Mouse (Mus musculus) kidney, postnatal 0 days (tissue): Measurements from ENCODE around the gene Wdr81. TPM values are rescaled to one million over a fixed set of nuclear protein-coding genes. Genes with fewer than 3 reads are reported as not detected.
"Not testable (repeated sequence)": the region's sequence is repeated elsewhere in the genome, so short reads cannot be mapped to it uniquely, and the experiment has no call there.

Experiments used
- ATAC-seq: fragments of 200-750 bp; cut with Nextera tagmentation; replicated peaks from 2 replicates; pipeline ENCODE4 v1.8.0; 2017; ENCODE audit warnings: low read depth, moderate number of reproducible peaks, moderate TSS enrichment, moderate library complexity; ENCODE audit not compliant: low FRiP score
- DNase-seq: peaks from one replicate; pipeline ENCODE4 v3.0.0-alpha.2; 2016; ENCODE audit warnings: low spot score
- H3K27ac ChIP-seq: fragments of 300-500 bp; sonication (generic); 2 replicates; pipeline ENCODE4 v1.5.1; 2014; ENCODE audit warnings: mild to moderate bottlenecking
- H3K27me3 ChIP-seq: fragments of 300-500 bp; sonication (generic); 2 replicates; pipeline ENCODE4 v1.6.1; 2014; ENCODE audit warnings: low read length, mixed read lengths; ENCODE audit not compliant: insufficient read depth
- H3K36me3 ChIP-seq: fragments of 300-500 bp; sonication (generic); 2 replicates; pipeline ENCODE4 v1.6.1; 2014; ENCODE audit warnings: low read length, mixed read lengths; ENCODE audit not compliant: insufficient read depth
- H3K4me1 ChIP-seq: fragments of 300-500 bp; sonication (generic); replicated peaks from 2 replicates; pipeline ENCODE4 v1.6.1; 2014; ENCODE audit warnings: antibody characterized with exemption, low read length, mixed read lengths; ENCODE audit not compliant: insufficient read depth
- H3K4me2 ChIP-seq: fragments of 300-500 bp; sonication (generic); 2 replicates; pipeline ENCODE4 v1.6.1; 2014; ENCODE audit warnings: mild to moderate bottlenecking, low read length, moderate library complexity, mixed read lengths
- H3K4me3 ChIP-seq: fragments of 300-500 bp; sonication (generic); replicated peaks from 2 replicates; pipeline ENCODE4 v1.5.1; 2014; ENCODE audit warnings: low read depth, low read length
- H3K9ac ChIP-seq: fragments of 300-500 bp; sonication (generic); 2 replicates; pipeline ENCODE4 v1.6.1; 2014; ENCODE audit warnings: low read depth, low read length
- H3K9me3 ChIP-seq: fragments of 300-500 bp; sonication (generic); replicated peaks from 2 replicates; pipeline ENCODE4 v1.6.1; 2016; ENCODE audit warnings: low read length, inconsistent platforms, mixed read lengths
- CTCF ChIP-seq: IDR thresholded peaks from 2 replicates; pipeline ENCODE4 v1.5.1; 2016; ENCODE audit warnings: antibody characterized with exemption, low read depth, mild to moderate bottlenecking, moderate library complexity
- WGBS: fragments of 180-500 bp; shearing (Covaris S2); extraction: QIAGEN DNeasy Blood & Tissue Kit; methylation state at CpG from one replicate; pipeline ENCODE4 v1.1.7; 2014; 5-methylcytosine and 5-hydroxymethylcytosine counted together
- polyA plus RNA-seq: library from polyadenylated mRNA; unstranded; fragments of >200 nt; fragmentation: Nextera tagmentation; extraction: Ambion mirVana; gene quantifications from 2 replicates; pipeline ENCODE4 v1.2.1, GENCODE M21; 2015

Gene Wdr81
- polyA plus RNA-seq, 1 experiment from 2014 or later, result 4.9 TPM

DNA sequence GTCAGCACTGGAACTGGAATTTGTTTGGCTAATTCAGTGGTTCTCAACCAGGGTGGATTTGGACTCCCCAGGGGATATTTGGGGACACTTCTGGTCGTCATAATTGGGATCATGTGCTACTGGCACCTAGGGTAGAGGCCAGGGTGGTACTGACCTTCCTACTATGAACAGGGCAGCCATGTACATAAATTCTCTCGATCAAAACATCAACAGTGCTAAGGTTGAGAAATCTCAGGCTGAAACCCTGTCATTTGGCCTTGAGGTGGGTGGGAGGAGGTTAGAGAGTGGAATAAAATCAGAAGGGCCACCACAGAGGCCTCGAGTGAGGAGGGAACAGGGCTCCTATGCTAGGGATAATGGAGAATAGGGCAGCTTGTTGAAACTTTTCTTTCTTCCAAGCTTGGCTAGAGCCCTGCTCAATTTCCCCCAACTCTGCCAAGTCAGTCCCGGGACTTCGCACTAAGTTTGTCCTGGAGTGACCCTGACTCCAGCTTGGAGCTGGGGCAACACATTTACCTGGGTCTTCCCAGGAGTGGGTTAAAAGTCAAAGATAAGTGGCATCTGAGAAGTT, 4.7 kb upstream of the Wdr81 start:
- ATAC-seq, result no peak
- H3K36me3 ChIP-seq, result no peaks in the 10 kb centered on the region
- no peak for TF ChIP-seq CTCF
- no peaks in the 10 kb centered on the region for H3K9me3 ChIP-seq
- no peaks in the 10 kb centered on the region for H3K27me3 ChIP-seq
- H3K4me2 ChIP-seq, result no peak overlapping the region
- WGBS, result 77% methylated on average over 5 of the region's 5 CpGs
- no peak for DNase-seq
- no peak overlapping the region for H3K4me3 ChIP-seq
- peak overlapping the region; percentile 95 for H3K27ac ChIP-seq
- no peak overlapping the region for H3K9ac ChIP-seq
- H3K4me1 ChIP-seq, result peaks cover 24% of the 10 kb centered on the region

DNA sequence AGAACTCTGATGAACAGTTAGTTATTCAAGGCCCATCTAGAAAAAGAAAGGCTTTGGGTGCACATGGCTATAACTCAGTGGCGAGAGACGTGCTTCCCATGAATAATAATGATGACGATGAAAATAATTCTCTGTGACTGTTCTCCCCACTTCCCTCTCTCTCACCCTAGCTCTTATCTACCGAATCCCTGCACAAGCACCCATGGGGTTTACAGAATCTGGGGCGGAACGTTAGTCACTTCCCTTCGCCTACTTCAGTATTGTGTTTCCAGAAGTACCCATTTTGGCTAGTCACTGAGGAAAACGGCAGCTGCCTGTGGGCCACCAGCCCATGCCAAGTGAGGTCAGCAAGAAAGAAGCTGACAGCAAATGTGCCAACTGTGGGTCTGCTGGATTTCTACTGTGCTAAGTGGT, 4.1 kb upstream of the Wdr81 start:
- H3K4me3 ChIP-seq, result no peak overlapping the region
- no peak for DNase-seq
- no peaks in the 10 kb centered on the region for H3K36me3 ChIP-seq
- no peak overlapping the region for H3K27ac ChIP-seq
- no peak overlapping the region for H3K9ac ChIP-seq
- no peaks in the 10 kb centered on the region for H3K9me3 ChIP-seq
- WGBS, result 82% methylated on average over 8 of the region's 8 CpGs
- H3K27me3 ChIP-seq, result no peaks in the 10 kb centered on the region
- ATAC-seq, result no peak
- H3K4me2 ChIP-seq, result no peak overlapping the region
- TF ChIP-seq CTCF, result no peak
- H3K4me1 ChIP-seq, result peaks cover 30% of the 10 kb centered on the region

DNA sequence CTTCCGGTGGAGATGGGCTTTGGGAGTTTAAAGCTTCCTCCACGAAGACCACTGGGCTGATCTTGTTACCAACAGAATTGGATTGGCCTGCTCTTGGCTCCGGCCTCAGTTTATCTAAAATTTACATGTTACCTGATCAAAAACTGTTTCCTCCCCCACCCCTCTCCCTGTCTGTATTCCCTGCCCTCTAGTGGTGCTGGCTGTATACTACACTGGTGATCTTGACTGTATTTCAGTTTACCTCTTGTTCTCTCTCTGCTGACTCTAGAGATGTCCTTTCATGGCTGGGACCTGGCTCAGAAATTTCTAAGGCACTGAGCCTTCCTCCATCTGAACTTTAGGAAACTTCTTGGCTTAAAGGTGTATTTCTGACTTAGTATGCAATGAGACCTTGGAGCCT, 3.7 kb upstream of the Wdr81 start:
- ATAC-seq, result no peak
- peak; percentile 69 for DNase-seq
- H3K36me3 ChIP-seq, result no peaks in the 10 kb centered on the region
- 13% methylated on average over 3 of the region's 3 CpGs for whole genome bisulfite sequencing
- H3K27me3 ChIP-seq, result no peaks in the 10 kb centered on the region
- peak; percentile 79 for TF ChIP-seq CTCF
- no peak overlapping the region for H3K9ac ChIP-seq
- H3K4me2 ChIP-seq, result no peak overlapping the region
- no peaks in the 10 kb centered on the region for H3K9me3 ChIP-seq
- H3K4me3 ChIP-seq, result no peak overlapping the region
- H3K4me1 ChIP-seq, result peaks cover 32% of the 10 kb centered on the region
- H3K27ac ChIP-seq, result no peak overlapping the region

DNA sequence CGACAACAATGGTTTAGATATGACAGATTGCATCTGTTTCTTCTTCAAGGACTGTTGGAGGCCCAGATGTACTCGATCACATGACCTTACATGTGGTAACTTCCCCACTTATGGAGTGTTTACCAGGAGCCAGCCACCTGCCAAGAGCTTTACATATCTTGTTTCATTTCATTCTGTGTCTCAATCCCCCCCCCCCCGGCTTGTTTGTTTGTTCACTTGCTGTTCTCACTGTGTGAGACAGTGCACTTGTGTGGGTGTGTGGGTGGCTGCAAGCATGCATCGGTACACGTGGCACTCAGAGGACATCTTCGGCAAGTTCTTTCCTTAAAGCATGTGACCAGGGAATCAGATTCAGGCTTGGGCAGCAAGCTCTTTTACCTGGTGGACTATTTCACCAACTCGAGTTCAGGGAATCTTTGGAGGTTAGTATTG, 1.9 kb upstream of the Wdr81 start:
- no peak overlapping the region for H3K9ac ChIP-seq
- peaks cover 23% of the 10 kb centered on the region for H3K4me1 ChIP-seq
- no peaks in the 10 kb centered on the region for H3K27me3 ChIP-seq
- ATAC-seq (no peak), DNase-seq (no peak)
- no peak overlapping the region for H3K4me3 ChIP-seq
- 83% methylated on average over 7 of the region's 7 CpGs for WGBS
- H3K27ac ChIP-seq, result no peak overlapping the region
- no peak overlapping the region for H3K4me2 ChIP-seq
- H3K36me3 ChIP-seq, result peaks cover 6% of the 10 kb centered on the region; the same call in 1 of the 2 replicates
- no peak for TF ChIP-seq CTCF
- no peaks in the 10 kb centered on the region for H3K9me3 ChIP-seq

DNA sequence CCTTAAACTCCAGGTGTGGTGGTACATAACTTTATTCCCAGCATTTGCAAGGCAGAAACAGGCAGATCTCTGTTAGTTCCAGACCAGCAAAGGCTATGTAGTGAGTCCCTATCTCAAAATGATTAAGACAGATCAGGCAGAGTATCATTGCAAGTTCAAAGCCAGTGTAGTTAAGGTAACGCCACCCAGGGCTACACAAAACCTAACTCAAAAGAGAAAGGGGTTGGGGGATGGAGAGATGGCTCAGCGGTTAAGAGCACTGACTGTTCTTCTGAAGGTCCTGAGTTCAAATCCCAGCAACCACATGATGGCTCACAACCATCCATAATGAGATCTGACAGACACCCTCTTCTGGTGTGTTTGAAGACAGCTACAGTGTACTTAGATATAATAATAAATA, 1.5 kb upstream of the Wdr81 start:
- not testable (repeated sequence) for H3K4me2 ChIP-seq, DNase-seq, H3K27me3 ChIP-seq, H3K9me3 ChIP-seq, H3K4me3 ChIP-seq, H3K36me3 ChIP-seq, H3K27ac ChIP-seq, H3K9ac ChIP-seq, ATAC-seq
- WGBS, result 90% methylated on average over 2 of the region's 2 CpGs
- peaks cover 23% of the 10 kb centered on the region for H3K4me1 ChIP-seq

DNA sequence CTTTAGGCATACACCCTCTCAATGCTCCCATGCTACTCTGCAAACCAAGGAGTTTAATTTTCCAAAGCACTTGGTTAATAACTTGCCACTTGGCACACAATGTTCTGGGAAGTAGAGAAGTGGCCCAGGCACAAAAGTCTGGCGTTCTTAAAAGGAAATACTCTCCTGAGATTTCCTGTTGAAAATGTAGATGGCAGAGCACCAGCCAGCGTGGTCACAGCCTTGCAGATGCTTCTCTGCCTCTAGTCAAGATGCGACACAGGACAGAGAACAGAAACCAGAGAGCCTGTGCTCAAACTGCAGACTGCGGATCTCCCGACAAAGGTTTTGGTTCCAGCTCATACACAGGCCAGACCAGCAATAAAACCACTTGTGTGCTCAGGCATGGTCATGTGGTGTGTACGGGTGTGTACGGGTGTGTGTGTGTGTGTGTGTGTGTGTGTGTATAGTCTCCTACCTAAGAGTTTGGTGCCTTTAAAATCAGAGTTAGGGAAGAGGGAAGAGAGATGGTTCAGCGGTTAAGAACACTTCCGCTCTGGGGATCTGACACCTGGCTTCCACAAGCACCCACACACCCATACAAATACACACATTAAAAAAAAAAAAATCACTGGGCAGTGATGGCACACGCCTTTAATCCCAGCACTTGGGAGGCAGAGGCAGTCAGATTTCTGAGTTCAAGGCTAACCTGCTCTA, 672 bp upstream of the Wdr81 start:
- Histone ChIP-seq H3K36me3 (peaks cover 6% of the 10 kb centered on the region; the same call in 1 of the 2 replicates), H3K27me3 (no peaks in the 10 kb centered on the region), H3K4me1 (peaks cover 23% of the 10 kb centered on the region), H3K9me3 (no peaks in the 10 kb centered on the region), H3K27ac (peak overlapping the region; percentile 8), H3K4me3 (peak overlapping the region; percentile 56; the same call in 1 of the 2 replicates), H3K4me2 (peak overlapping the region; percentile 100), H3K9ac (no peak overlapping the region; the same call in 1 of the 2 replicates)
- ATAC-seq (no peak), DNase-seq (no peak)
- WGBS, result 64% methylated on average over 10 of the region's 10 CpGs
- no peak for TF ChIP-seq CTCF
